Mouse (Mus musculus) lung, postnatal 0 days (tissue): ENCODE results near the gene Flnc. TPM values are rescaled to one million over a fixed set of nuclear protein-coding genes. Genes with fewer than 3 reads are reported as not detected.

ENCODE experiments used
- ATAC-seq: fragments of 200-750 bp; cut with Nextera tagmentation; 2 replicates; pipeline ENCODE4 v1.8.0; 2017; ENCODE audit warnings: moderate library complexity
- DNase-seq: peaks from one replicate; pipeline ENCODE4 v3.0.0-alpha.2; 2016; ENCODE audit warnings: low spot score
- H3K27ac ChIP-seq: fragments of 300-500 bp; sonication (generic); 2 replicates; pipeline ENCODE4 v1.5.1; 2014; ENCODE audit warnings: antibody characterized with exemption, mild to moderate bottlenecking, low read length, mixed read lengths
- H3K27me3 ChIP-seq: fragments of 300-500 bp; sonication (generic); replicated peaks from 2 replicates; pipeline ENCODE4 v1.6.1; 2014; ENCODE audit warnings: low read length, mixed read lengths; ENCODE audit not compliant: insufficient read depth
- H3K36me3 ChIP-seq: fragments of 300-500 bp; sonication (generic); 2 replicates; pipeline ENCODE4 v1.6.1; 2014; ENCODE audit warnings: low read length, mixed read lengths; ENCODE audit not compliant: insufficient read depth
- H3K4me1 ChIP-seq: fragments of 300-500 bp; sonication (generic); 2 replicates; pipeline ENCODE4 v1.6.1; 2014; ENCODE audit warnings: antibody characterized with exemption, low read depth, low read length, mixed read lengths; ENCODE audit not compliant: insufficient read depth
- H3K4me2 ChIP-seq: fragments of 300-500 bp; sonication (generic); replicated peaks from 2 replicates; pipeline ENCODE4 v1.6.1; 2014; ENCODE audit warnings: low read depth, mild to moderate bottlenecking, low read length, moderate library complexity, mixed read lengths
- H3K4me3 ChIP-seq: fragments of 300-500 bp; sonication (generic); 2 replicates; pipeline ENCODE4 v1.5.1; 2014; ENCODE audit warnings: low read depth, low read length
- H3K9ac ChIP-seq: fragments of 300-500 bp; sonication (generic); replicated peaks from 2 replicates; pipeline ENCODE4 v1.6.1; 2014; ENCODE audit warnings: low read depth, mild to moderate bottlenecking
- H3K9me3 ChIP-seq: fragments of 300-500 bp; sonication (generic); 2 replicates; pipeline ENCODE4 v1.6.1; 2016; ENCODE audit warnings: low read length, mixed read lengths
- CTCF ChIP-seq: IDR thresholded peaks from 2 replicates; pipeline ENCODE4 v1.5.1; 2016; ENCODE audit warnings: antibody characterized with exemption, mild to moderate bottlenecking
- EP300 ChIP-seq: IDR thresholded peaks from 2 replicates; pipeline ENCODE4 v1.6.1; 2016; ENCODE audit warnings: antibody characterized with exemption, mild to moderate bottlenecking, control low read depth
- WGBS: fragments of 180-500 bp; shearing (Covaris S2); extraction: QIAGEN DNeasy Blood & Tissue Kit; methylation state at CpG from one replicate; pipeline ENCODE4 v1.1.7; 2014; 5-methylcytosine and 5-hydroxymethylcytosine counted together
- polyA plus RNA-seq: library from polyadenylated mRNA; unstranded; fragments of >200 nt; fragmentation: Nextera tagmentation; extraction: Ambion mirVana; gene quantifications from 2 replicates; pipeline ENCODE4 v1.2.1, GENCODE M21; 2015

The Flnc gene
- polyA plus RNA-seq, 1 experiment from 2014 or later = 1.2 TPM

DNA sequence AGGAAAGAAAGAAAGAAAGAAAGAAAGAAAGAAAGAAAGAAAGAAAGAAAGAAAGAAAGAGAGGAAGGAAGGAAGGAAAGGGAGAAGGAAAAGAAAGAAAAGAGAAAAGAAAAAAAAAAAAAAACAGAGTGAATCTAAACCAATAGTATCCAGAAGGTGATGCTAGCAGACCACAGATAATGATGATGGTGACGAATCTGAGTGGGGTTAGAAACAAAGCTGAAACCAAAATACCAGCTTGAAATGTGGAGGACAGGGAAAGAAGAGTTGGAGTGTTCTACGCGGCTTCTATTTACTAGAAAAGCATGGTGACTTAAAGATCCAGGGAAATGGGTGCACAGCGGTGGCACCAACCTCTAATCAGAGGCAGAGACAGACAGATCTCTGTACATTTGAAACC, 41.3 kb upstream of the Flnc start:
- WGBS = 63% methylated on average over 4 of the region's 4 CpGs
- Histone ChIP-seq H3K4me1 (peaks cover 4% of the 10 kb centered on the region; the same call in 1 of the 2 replicates), H3K27me3 (peaks cover 16% of the 10 kb centered on the region), H3K4me2 (no peak overlapping the region), H3K36me3 (no peaks in the 10 kb centered on the region), H3K27ac (no peak overlapping the region), H3K9ac (no peak overlapping the region), H3K4me3 (no peak overlapping the region), H3K9me3 (no peaks in the 10 kb centered on the region)
- DNase-seq (no peak), ATAC-seq (no peak)
- TF ChIP-seq CTCF = peak; percentile 41
- TF ChIP-seq EP300 = no peak

DNA sequence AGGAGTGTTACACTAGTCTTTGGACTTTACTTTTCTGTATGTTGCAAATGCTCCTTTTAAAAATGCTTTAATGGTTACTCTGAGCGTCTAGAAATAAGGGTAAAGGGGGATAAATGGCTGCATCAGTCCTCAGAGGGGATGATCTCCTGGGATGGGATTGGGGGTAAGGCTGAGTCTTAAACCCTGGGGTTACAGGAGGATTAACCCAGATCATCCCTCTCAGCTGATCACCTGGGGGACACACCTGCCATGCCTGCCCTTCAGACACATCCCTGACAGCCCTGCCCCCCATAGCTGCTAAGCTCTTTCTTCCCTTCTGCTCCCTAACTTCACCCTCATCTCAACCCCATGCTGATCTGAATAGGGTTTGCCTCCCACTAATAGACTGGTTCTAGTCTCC, 38.8 kb upstream of the Flnc start:
- Histone ChIP-seq H3K4me3 (no peak overlapping the region), H3K4me2 (no peak overlapping the region), H3K9me3 (no peaks in the 10 kb centered on the region), H3K4me1 (peaks cover 2% of the 10 kb centered on the region; the same call in 1 of the 2 replicates), H3K36me3 (no peaks in the 10 kb centered on the region), H3K9ac (no peak overlapping the region), H3K27ac (no peak overlapping the region), H3K27me3 (peaks cover 16% of the 10 kb centered on the region)
- no peak for DNase-seq
- 68% methylated on average over 1 of the region's 1 CpGs for WGBS
- TF ChIP-seq CTCF = no peak
- TF ChIP-seq EP300 = no peak
- ATAC-seq = no peak

DNA sequence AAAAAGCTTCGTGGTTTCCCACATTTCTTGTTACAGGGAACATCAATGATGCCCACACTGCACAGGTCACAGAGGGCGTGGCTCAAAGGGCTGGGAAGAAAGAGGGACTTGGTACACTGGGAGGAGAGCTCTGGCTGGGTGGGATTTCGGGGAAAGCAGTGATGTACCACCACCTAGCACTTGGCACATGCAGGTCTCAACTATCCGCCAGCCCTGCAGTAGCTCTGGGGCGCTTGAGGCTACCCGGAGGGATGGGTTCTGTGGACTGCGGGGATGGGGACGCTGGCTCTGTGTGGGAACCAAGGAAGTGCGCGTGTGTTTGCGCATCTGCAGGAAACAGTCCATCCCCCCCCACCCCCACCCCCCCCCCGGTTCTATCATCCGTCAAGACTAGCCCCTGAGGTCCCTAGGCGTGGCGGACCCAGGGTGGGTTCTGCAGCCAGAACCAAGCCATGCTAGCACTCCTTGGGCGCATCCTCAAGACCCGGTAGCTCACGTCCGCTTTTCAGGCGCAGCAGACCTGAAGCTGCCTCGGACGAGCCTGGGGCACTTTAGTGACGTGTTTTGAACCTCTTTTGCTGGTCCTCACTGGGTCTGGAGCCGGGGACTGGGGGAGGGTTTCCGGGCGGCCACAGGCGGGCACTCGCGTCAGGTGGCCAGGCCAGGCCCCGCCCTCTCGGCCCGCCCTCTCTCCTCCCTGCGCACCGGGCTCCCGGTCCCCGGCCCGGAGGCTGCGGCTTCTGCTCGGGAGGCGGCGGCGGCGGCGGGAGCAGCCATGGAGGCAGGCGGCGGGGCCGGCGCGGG, 36.9 kb upstream of the Flnc start, which contains the start of gene Ccdc136:
Ccdc136 (plus strand) TSS at position 400 of the 804 bp plus-strand sequence.
- H3K4me1 ChIP-seq = peaks cover 2% of the 10 kb centered on the region; the same call in 1 of the 2 replicates
- 2% methylated on average over 37 of the region's 49 CpGs for whole genome bisulfite sequencing
- no peak within 1 kb of the TSS for H3K27ac ChIP-seq
- H3K4me3 ChIP-seq = peak within 1 kb of the TSS; percentile 46
- H3K9ac ChIP-seq = no peak within 1 kb of the TSS
- H3K4me2 ChIP-seq = peak within 1 kb of the TSS; percentile 90
- peaks cover 16% of the 10 kb centered on the region for H3K27me3 ChIP-seq
- no peak for TF ChIP-seq CTCF
- no peak for TF ChIP-seq EP300
- no peaks in the 10 kb centered on the region for H3K9me3 ChIP-seq
- H3K36me3 ChIP-seq = no peaks in the 10 kb centered on the region
- ATAC-seq (peak; percentile 96), DNase-seq (peak; percentile 79)

DNA sequence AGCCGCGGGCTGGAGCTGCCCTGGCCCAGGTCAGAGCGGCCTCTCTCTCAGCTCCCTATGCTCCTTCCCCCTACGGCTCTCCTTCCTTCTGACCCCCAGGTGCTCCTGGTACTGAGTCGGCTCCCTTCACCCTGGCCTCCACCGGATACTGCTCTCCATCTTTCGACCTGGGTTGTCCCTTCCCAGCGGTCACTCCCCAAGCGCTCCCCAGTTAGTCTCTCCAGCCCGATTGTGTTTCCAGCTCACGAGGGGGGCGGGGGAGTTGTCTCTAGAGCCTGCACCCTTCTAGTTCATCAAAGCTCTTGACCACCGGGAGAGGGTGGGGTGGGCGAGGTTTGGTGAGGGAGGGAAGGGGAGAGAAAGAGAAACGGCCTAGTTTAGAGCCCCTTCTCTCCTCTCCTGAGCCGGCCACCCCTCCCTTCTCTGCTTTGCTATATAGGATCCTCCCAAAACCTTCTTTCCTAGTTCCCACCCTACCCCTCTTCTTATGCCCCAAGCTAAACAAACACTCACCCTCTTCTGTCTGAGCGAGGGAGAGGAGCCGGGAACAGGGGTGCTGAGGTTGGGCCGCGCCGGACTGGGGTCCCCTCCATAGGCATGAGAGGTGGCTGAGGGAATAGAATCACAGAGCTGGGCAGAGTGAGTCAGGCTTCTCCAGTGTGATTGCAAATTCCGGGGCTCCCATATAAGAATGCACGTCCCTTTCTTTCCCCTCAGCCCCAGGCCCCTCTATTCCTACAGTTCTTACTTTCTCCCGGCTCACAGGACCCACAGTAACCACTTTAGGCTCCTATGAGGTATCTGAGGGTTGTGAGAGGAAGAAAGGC, 36.1 kb upstream of the Flnc start:
- 9% methylated on average over 20 of the region's 24 CpGs for WGBS
- no peak for DNase-seq

DNA sequence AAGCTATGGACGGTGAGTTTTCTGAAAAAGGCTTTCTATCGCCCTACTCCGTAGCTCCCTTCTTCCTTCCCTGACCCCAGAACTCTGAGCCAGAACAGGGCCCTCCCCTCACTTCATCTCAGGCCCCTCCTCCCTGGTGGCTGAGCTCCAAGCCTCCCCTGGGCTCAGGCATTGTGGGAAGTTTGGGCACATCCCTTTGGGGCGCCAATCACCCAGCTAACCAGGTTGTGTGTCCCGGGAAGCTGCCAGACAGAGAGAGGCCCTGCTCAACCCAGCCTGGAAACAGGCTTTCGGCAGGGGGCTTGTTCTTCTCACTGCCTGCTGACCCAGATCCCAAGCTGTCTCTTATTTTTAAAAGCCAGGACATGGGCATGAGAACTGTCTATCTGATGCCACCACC, 35.5 kb upstream of the Flnc start:
- TF ChIP-seq EP300 (no peak), CTCF (no peak)
- Histone ChIP-seq H3K9me3 (no peaks in the 10 kb centered on the region), H3K4me2 (peak overlapping the region; percentile 90), H3K9ac (no peak overlapping the region), H3K36me3 (no peaks in the 10 kb centered on the region), H3K27ac (no peak overlapping the region), H3K27me3 (peaks cover 13% of the 10 kb centered on the region), H3K4me1 (peaks cover 2% of the 10 kb centered on the region; the same call in 1 of the 2 replicates), H3K4me3 (no peak overlapping the region)
- ATAC-seq = no peak
- DNase-seq = peak; percentile 10
- WGBS = 13% methylated on average over 6 of the region's 6 CpGs

More for the DNA sequence above, 36.1 kb upstream of the Flnc start:
- Histone ChIP-seq H3K27me3 (peaks cover 16% of the 10 kb centered on the region), H3K27ac (no peak overlapping the region), H3K4me3 (peak overlapping the region; percentile 46), H3K4me2 (peak overlapping the region; percentile 90), H3K4me1 (peaks cover 2% of the 10 kb centered on the region; the same call in 1 of the 2 replicates), H3K9ac (no peak overlapping the region), H3K36me3 (no peaks in the 10 kb centered on the region), H3K9me3 (no peaks in the 10 kb centered on the region)
- ATAC-seq = peak; percentile 68
- TF ChIP-seq EP300 (no peak), CTCF (no peak)

DNA sequence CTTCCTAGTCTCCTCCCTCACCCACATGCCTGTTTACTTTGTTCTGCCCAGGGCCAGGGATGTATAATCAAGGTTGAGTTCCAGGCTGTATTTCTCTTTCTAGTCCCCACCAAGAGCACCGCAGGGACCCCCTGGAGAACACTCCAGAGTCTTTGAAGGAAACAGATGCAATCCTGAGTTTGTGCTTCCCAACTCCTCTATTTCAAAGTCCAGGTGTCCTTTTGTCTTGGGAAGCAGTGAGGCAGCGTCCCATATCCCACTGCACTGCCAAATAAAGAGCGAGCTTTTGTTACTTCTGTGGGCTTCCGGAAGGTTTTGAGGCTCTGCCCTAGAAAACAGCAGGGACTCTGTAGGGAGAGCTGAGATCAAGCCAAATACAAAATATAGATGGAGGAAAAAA, 33.2 kb upstream of the Flnc start:
- Histone ChIP-seq H3K4me1 (peaks cover 2% of the 10 kb centered on the region; the same call in 1 of the 2 replicates), H3K27ac (no peak overlapping the region), H3K4me2 (no peak overlapping the region), H3K9me3 (no peaks in the 10 kb centered on the region), H3K27me3 (peaks cover 12% of the 10 kb centered on the region; the same call in 1 of the 2 replicates), H3K9ac (no peak overlapping the region), H3K36me3 (no peaks in the 10 kb centered on the region), H3K4me3 (no peak overlapping the region)
- TF ChIP-seq CTCF (no peak), EP300 (no peak)
- DNase-seq = no peak
- no peak for ATAC-seq
- WGBS = 87% methylated on average over 4 of the region's 4 CpGs
